Mouse (Mus musculus): ENCODE measurements around the gene Plg. TPM values are rescaled to one million over a fixed set of nuclear protein-coding genes. Genes with fewer than 3 reads are reported as not detected.

Plg gene
- total and polyA plus RNA-seq, 2 experiments = 1,031 to 1,403 TPM

DNA sequence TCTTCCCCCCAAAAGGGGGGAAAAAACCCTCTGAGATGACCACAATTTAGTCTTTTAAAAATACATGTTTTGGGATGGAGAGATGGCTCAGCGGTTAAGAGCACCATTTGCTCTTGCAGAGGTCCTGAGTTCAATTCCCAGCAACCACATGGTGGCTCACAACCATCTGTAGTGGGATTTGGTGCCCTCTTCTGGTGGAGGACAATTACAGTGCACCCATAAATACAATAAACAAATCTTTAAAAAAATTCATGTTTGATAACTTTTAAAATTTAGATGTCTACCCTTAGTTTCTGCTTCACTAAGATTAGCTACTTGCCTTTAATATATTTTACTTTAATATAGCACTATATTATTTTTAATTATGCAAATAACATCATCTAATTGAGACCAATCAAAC, 43.7 kb downstream of the Plg start:
- DNase-seq (ENCODE audit: extremely low read depth, low read depth, low spot score) = peak; percentile 14
- H3K4me3 ChIP-seq (ENCODE audit: insufficient read depth, low read depth, low read length) = no peak overlapping the region
- H3K27me3 ChIP-seq (ENCODE audit: control insufficient read depth, insufficient read depth, low read length) = no peaks in the 10 kb centered on the region
- no peak overlapping the region for H3K27ac ChIP-seq (replicated peaks; ENCODE audit: insufficient read depth, low read depth, low read length)
- TF ChIP-seq POLR2A (IDR thresholded peaks at IDR 0.05; ENCODE audit: extremely low read depth, insufficient read depth, low read length) = no peak
- no peak for TF ChIP-seq CTCF (IDR thresholded peaks at IDR 0.05; ENCODE audit: low read depth, low read length)
- peaks cover 27% of the 10 kb centered on the region for H3K36me3 ChIP-seq (ENCODE audit: control insufficient read depth, insufficient read depth, low read length)
- H3K9ac ChIP-seq (ENCODE audit: low read depth, low read length) = no peak overlapping the region
- no peaks in the 10 kb centered on the region for H3K79me2 ChIP-seq (ENCODE audit: control insufficient read depth, insufficient read depth, low read length)
- no peaks in the 10 kb centered on the region for H3K4me1 ChIP-seq (ENCODE audit: control insufficient read depth, insufficient read depth, low read length)
- WGBS = 71% methylated on average over 1 of the region's 1 CpGs

DNA sequence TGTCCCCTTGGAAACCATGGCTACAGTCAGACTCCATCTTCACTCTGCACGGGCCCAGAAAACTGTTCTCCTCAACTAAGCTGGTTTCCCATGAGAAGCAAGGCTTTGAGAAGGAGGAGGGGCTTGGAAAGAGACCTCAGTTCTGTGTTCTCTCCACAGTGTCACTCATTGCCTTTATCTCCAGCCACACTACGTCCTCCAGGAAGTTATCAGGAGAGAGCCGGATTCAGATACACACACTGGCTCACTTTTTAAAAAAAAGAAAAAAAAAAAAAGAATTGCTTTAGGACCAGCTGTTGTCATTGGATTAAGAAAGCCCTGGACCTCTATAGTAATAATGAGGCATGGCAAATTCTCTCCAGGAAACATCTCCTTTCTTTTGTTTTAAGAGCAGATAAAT, 48.7 kb downstream of the Plg start:
- H3K4me1 ChIP-seq (ENCODE audit: control insufficient read depth, insufficient read depth, low read length) = no peaks in the 10 kb centered on the region
- no peaks in the 10 kb centered on the region for H3K27me3 ChIP-seq (ENCODE audit: control insufficient read depth, insufficient read depth, low read length)
- no peak for DNase-seq (ENCODE audit: extremely low read depth, low read depth, low spot score)
- H3K4me3 ChIP-seq (ENCODE audit: insufficient read depth, low read depth, low read length) = no peak overlapping the region
- no peaks in the 10 kb centered on the region for H3K36me3 ChIP-seq (ENCODE audit: control insufficient read depth, insufficient read depth, low read length)
- TF ChIP-seq POLR2A (IDR thresholded peaks at IDR 0.05; ENCODE audit: extremely low read depth, insufficient read depth, low read length) (no peak), CTCF (IDR thresholded peaks at IDR 0.05; ENCODE audit: low read depth, low read length) (no peak)
- H3K9ac ChIP-seq (ENCODE audit: low read depth, low read length) = no peak overlapping the region
- no peaks in the 10 kb centered on the region for H3K79me2 ChIP-seq (ENCODE audit: control insufficient read depth, insufficient read depth, low read length)
- WGBS = 46% methylated on average over 3 of the region's 3 CpGs
- no peak overlapping the region for H3K27ac ChIP-seq (replicated peaks; ENCODE audit: insufficient read depth, low read depth, low read length)

DNA sequence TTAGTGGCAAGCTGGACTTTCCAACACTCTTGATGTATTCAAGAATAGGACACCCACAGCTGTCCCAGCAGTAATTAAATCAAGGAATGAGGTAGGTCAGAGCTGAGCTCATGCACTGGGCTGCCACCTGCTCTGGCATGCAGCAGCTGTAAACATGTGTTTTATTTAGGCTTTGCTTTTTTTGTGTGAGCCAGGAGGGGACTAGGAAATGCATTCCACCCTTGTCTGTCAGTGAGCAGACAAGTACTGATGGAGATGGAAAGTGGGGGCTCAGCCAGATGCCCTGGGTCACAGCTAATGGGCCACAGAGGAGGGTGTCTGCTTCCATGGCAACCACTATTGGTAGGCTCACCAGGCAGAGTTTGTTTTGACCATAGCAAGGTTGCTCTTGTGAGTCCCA, 50.0 kb downstream of the Plg start:
- Histone ChIP-seq H3K4me3 (ENCODE audit: insufficient read depth, low read depth, low read length) (no peak overlapping the region), H3K9ac (ENCODE audit: low read depth, low read length) (no peak overlapping the region), H3K4me1 (ENCODE audit: control insufficient read depth, insufficient read depth, low read length) (no peaks in the 10 kb centered on the region), H3K79me2 (ENCODE audit: control insufficient read depth, insufficient read depth, low read length) (no peaks in the 10 kb centered on the region), H3K36me3 (ENCODE audit: control insufficient read depth, insufficient read depth, low read length) (no peaks in the 10 kb centered on the region), H3K27me3 (ENCODE audit: control insufficient read depth, insufficient read depth, low read length) (no peaks in the 10 kb centered on the region), H3K27ac (replicated peaks; ENCODE audit: insufficient read depth, low read depth, low read length) (no peak overlapping the region)
- no peak for TF ChIP-seq POLR2A (IDR thresholded peaks at IDR 0.05; ENCODE audit: extremely low read depth, insufficient read depth, low read length)
- no peak for DNase-seq (ENCODE audit: extremely low read depth, low read depth, low spot score)

DNA sequence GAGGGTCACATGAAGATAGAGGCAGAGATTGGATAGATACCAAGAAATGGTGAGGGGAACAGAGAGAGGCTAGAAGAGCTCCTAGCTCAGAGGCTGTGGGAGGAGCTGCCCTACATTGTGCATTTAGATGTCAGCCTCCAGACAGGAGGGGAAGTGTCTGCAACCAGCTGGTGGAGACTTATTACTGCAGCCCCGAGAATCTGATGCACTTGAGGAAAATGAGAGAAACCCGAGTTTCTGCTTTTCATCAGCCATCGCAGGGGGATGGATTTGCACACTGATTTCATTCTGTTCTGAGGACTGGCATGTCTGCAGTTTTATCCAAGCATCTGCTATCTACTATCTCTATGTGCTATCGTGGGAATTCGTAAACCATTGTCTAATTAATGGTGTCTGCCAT, 53.3 kb downstream of the Plg start:
- TF ChIP-seq CTCF (IDR thresholded peaks at IDR 0.05; ENCODE audit: low read depth, low read length) (no peak), POLR2A (IDR thresholded peaks at IDR 0.05; ENCODE audit: extremely low read depth, insufficient read depth, low read length) (no peak)
- Histone ChIP-seq H3K27me3 (ENCODE audit: control insufficient read depth, insufficient read depth, low read length) (no peaks in the 10 kb centered on the region), H3K36me3 (ENCODE audit: control insufficient read depth, insufficient read depth, low read length) (no peaks in the 10 kb centered on the region), H3K4me3 (ENCODE audit: insufficient read depth, low read depth, low read length) (no peak overlapping the region), H3K9ac (ENCODE audit: low read depth, low read length) (no peak overlapping the region), H3K27ac (replicated peaks; ENCODE audit: insufficient read depth, low read depth, low read length) (no peak overlapping the region), H3K79me2 (ENCODE audit: control insufficient read depth, insufficient read depth, low read length) (no peaks in the 10 kb centered on the region), H3K4me1 (ENCODE audit: control insufficient read depth, insufficient read depth, low read length) (no peaks in the 10 kb centered on the region)
- no peak for DNase-seq (ENCODE audit: extremely low read depth, low read depth, low spot score)
- 67% methylated on average over 5 of the region's 5 CpGs for WGBS

DNA sequence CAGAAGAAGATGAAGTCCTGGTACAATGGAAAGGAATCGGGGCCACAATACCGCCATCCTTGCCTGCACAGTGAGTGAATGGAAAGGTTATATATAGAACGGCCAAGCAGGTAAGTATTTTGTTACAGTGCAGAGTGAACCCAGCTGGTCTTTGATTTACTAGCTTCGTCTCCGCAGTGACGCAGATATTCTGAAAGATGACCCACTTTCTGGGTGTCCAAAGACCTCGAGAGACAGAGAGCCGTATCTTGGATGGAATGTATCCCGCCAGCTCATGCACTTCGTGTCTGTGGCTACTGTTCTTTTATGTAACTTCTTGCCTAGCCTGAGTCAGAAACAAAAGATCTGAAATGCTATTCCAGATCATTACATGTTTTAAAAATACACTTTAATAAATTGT, 59.4 kb downstream of the Plg start:
- WGBS = 90% methylated on average over 10 of the region's 10 CpGs
- Histone ChIP-seq H3K36me3 (ENCODE audit: control insufficient read depth, insufficient read depth, low read length) (no peaks in the 10 kb centered on the region), H3K4me3 (ENCODE audit: insufficient read depth, low read depth, low read length) (no peak overlapping the region), H3K27me3 (ENCODE audit: control insufficient read depth, insufficient read depth, low read length) (no peaks in the 10 kb centered on the region), H3K4me1 (ENCODE audit: control insufficient read depth, insufficient read depth, low read length) (no peaks in the 10 kb centered on the region), H3K27ac (replicated peaks; ENCODE audit: insufficient read depth, low read depth, low read length) (no peak overlapping the region), H3K79me2 (ENCODE audit: control insufficient read depth, insufficient read depth, low read length) (no peaks in the 10 kb centered on the region), H3K9ac (ENCODE audit: low read depth, low read length) (no peak overlapping the region)
- TF ChIP-seq POLR2A (IDR thresholded peaks at IDR 0.05; ENCODE audit: extremely low read depth, insufficient read depth, low read length) (no peak), CTCF (IDR thresholded peaks at IDR 0.05; ENCODE audit: low read depth, low read length) (no peak)
- no peak for DNase-seq (ENCODE audit: extremely low read depth, low read depth, low spot score)

DNA sequence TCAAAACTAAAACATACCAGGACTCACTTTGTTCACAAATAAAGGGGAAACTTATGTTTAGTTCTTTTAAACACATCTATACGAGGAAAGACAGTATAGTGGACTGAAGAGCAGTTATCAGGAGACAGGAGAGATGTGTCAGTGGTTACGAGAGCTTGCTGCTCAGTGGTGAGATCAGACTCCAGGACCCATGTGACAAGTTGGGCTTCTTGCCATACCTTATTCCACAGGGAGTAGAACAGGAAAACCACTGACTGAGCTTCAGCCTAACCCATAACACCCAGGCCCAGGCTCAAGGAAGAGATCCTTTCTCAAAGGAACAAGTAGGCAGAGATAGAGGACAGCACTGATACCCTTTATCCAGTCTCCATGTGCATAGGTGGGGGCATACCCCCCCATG, 66.2 kb downstream of the Plg start:
- no peaks in the 10 kb centered on the region for H3K4me1 ChIP-seq (ENCODE audit: control insufficient read depth, insufficient read depth, low read length)
- no peaks in the 10 kb centered on the region for H3K27me3 ChIP-seq (ENCODE audit: control insufficient read depth, insufficient read depth, low read length)
- no peak for TF ChIP-seq POLR2A (IDR thresholded peaks at IDR 0.05; ENCODE audit: extremely low read depth, insufficient read depth, low read length)
- TF ChIP-seq CTCF (IDR thresholded peaks at IDR 0.05; ENCODE audit: low read depth, low read length) = no peak
- no peak overlapping the region for H3K9ac ChIP-seq (ENCODE audit: low read depth, low read length)
- no peak overlapping the region for H3K4me3 ChIP-seq (ENCODE audit: insufficient read depth, low read depth, low read length)
- no peak for DNase-seq (ENCODE audit: extremely low read depth, low read depth, low spot score)
- H3K36me3 ChIP-seq (ENCODE audit: control insufficient read depth, insufficient read depth, low read length) = no peaks in the 10 kb centered on the region
- no peak overlapping the region for H3K27ac ChIP-seq (replicated peaks; ENCODE audit: insufficient read depth, low read depth, low read length)
- 57% methylated on average over 2 of the region's 2 CpGs for WGBS
- H3K79me2 ChIP-seq (ENCODE audit: control insufficient read depth, insufficient read depth, low read length) = no peaks in the 10 kb centered on the region
